Mouse (Mus musculus) MN1 (cell line): ENCODE data around the gene Tnfrsf8.

Experiments
- DNase-seq: peaks from one replicate; pipeline ENCODE4 v3.0.0-alpha.2; 2016; ENCODE audit warnings: low spot score

Gene Tnfrsf8

DNA sequence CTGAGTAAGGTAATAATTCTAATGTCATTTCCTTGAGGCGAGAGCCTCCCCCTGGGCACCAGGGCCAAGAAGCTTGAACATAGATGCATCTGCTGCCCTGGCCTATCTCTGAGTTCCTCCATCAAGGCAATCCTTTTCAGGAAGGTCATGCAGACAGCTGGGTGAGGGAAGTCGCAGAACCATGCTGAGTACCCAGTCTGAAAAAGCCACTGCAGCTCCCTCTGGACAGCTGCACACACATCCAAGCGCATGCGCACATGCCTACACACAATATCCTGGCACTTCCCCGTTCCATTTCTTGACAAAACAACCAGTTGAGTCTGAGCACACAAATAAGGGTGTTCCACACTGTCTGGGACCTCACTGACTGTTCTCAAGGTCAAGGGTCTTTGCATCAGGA lies 83.2 kb downstream of the Tnfrsf8 start:
- DNase-seq: no peak

DNA sequence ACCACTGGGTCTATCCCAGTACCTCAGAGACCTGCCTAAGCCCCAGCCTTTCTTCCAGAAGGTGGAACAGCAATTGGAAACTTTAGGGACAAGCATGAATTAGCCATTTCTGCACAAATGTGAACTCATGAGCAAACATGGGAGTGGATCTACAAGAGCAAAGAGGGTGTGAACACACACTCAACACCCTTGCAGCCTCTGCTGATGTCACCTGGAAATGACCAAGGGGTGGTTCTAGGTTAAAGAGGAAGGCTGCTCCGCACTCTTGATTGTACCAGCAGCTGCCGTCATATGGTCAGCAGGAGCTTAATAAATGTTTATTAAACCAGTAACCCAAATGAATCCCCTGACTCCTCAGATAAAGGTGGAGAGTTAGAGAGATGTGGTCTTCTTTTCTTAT lies 84.3 kb downstream of the Tnfrsf8 start:
- no peak for DNase-seq

DNA sequence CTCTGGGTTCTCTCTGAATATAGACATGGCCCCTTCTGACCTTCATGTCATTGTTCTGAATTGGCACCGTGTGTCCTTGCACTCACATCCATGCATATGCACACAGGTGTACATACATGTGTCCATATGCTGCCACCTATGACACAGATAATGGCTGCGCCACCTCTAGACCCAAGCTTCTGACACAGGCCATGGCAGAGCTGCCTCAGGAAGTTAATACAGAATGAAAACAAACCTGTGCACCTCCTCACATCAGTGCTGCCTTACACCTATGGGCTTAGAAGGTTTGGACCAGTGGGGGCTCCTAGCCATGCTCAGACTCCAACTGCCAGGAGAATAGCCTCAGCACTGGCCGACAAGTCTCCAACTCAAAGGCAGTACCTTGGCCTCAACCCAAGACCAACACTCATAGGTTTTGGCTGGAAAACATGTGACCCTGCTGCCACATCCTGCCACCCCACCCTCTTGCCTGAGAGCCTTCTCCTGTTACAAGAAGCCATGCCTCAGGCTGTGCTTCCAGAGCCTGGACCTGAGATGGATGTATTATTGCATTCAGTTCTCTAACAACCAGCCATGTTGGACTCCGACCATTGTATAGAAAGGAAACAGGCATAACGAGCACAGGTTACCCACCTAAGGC lies 85.3 kb downstream of the Tnfrsf8 start:
- DNase-seq: no peak

- no peak for DNase-seq
Observed at GRCm38 (mm10) chr4:145229051-145229450, 85.9 kb downstream of the Tnfrsf8 start.

- no peak for DNase-seq
Observed at GRCm38 (mm10) chr4:145224613-145225012, 90.4 kb downstream of the Tnfrsf8 start.

DNA sequence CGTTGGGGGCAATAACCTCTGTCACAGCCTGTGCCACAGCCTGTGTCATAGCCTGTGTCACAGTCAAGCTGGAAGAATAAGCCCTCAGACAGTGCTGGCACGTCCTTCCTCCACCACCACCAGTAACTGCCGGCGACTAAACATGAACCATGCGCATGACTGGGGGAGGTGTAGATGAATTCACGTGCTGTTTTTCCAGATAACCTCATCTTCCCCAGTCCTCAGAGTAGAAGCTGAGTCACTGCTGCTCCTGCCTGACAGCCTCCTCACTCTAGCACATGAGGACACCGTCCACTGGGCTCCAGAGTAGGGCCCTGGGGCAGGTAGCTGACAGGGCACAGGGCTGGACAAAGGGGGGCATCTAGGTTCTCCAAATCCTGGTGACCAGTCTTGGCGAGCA lies 92.9 kb downstream of the Tnfrsf8 start:
- DNase-seq: peak; percentile 24

DNA sequence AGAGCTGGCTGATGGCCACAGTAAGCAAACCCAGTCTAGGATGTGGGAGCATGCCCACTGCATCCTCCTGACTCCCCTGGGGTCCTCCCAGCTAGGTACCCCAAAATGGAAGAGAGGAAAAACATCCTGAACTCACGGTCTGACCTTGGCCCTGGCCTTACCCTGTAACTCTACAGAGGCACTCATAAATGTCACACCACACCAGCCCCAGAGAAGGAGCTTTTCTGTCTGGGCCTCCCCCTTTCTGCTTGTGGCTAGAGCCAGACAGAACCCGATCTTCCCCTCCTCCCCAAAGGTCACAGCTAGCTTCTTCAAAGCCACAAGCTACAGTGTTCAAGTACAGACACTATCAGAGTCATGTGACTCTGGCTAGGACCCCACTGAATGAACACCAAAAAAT lies 93.6 kb downstream of the Tnfrsf8 start:
- DNase-seq: no peak

GRCm38 (mm10) chr4:145220001-145220400 lies 95.0 kb downstream of the Tnfrsf8 start:
- no peak for DNase-seq

DNA sequence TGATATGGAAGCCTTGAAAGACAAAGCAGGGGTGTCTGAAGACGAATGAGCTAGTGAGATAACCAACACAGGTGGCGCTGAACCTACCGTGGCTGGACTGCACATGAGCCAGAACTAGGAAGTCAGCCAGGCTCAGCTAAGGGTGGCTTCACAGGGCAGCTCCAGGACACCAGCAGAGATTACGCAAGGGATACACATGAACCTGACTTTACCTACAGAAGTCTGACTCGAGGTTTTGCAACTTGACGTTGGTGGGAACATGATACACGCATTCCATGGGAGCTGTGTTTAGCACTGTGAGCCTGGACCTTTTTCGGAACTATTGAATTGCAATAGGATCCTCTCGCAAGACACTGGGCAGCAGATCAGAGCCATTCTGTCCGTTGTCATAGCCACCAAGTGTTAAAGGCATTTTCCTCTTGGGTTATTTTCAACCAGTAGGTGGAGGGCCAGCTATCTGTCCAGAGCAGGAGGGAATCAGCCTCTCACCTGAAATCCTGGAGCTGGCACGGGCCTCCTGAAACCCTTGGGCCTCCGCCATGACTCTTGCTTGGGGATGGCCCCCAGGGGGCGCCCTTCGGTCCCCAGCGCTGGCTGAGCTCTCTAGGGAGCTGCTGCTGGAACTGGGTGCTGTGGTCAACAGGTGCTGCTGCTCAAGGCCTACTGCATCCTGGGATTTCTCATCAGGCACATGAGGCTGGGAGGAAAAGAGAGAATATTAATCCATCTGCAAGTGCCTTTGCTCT lies 95.6 kb downstream of the Tnfrsf8 start:
- DNase-seq: no peak

- DNase-seq: no peak
Observed at GRCm38 (mm10) chr4:145217837-145218236, 97.1 kb downstream of the Tnfrsf8 start.
